Mouse (Mus musculus) 416B (cell line): ENCODE measurements at regions not wholly inside any gene's neighbourhood (a gene's known extent, or its start where the extent isn't known, plus 50 kb on each side); places are given as distances from the start of the nearest gene placed in this dataset.

Experiments used
- DNase-seq: peaks from one replicate; pipeline ENCODE4 v3.0.0; 2011; ENCODE audit warnings: low read depth

GRCm38 (mm10) chr11:32990201-32990600 is 157.0 kb downstream of the Fgf18 start:
- DNase-seq, result no peak

GRCm38 (mm10) chr11:32978899-32979298 is 154.5 kb upstream of the Smim23 start:
- no peak for DNase-seq

- no peak for DNase-seq
Measured at GRCm38 (mm10) chr11:32976572-32976971, 152.2 kb upstream of the Smim23 start.

GRCm38 (mm10) chr11:32973453-32973852 is 149.0 kb upstream of the Smim23 start:
- no peak for DNase-seq

- DNase-seq, result no peak
Measured at GRCm38 (mm10) chr11:32965418-32965817, 141.0 kb upstream of the Smim23 start.

- no peak for DNase-seq
Measured at GRCm38 (mm10) chr11:32963625-32964293, 139.4 kb upstream of the Smim23 start.

- peak; percentile 17 for DNase-seq
Measured at GRCm38 (mm10) chr11:32961600-32961999, 137.2 kb upstream of the Smim23 start.

- no peak for DNase-seq
Measured at GRCm38 (mm10) chr11:32958961-32959360, 134.6 kb upstream of the Smim23 start.

- DNase-seq, result peak; percentile 3
Measured at GRCm38 (mm10) chr11:32956993-32957392, 132.6 kb upstream of the Smim23 start.

GRCm38 (mm10) chr11:32952271-32952670 is 127.9 kb upstream of the Smim23 start:
- DNase-seq, result no peak

GRCm38 (mm10) chr11:32948132-32948531 is 123.7 kb upstream of the Smim23 start:
- no peak for DNase-seq

- DNase-seq, result no peak
Measured at GRCm38 (mm10) chr11:32946481-32947001, 122.1 kb upstream of the Smim23 start.

- no peak for DNase-seq
Measured at GRCm38 (mm10) chr11:32945071-32945470, 120.7 kb upstream of the Smim23 start.

- no peak for DNase-seq
Measured at GRCm38 (mm10) chr11:32941331-32942009, 117.1 kb upstream of the Smim23 start.

GRCm38 (mm10) chr11:32939102-32939501 is 114.7 kb upstream of the Smim23 start:
- no peak for DNase-seq

- DNase-seq, result no peak
Measured at GRCm38 (mm10) chr11:32937167-32937566, 112.8 kb upstream of the Smim23 start.

GRCm38 (mm10) chr11:32931928-32932327 is 107.5 kb upstream of the Smim23 start:
- DNase-seq, result no peak

- DNase-seq, result no peak
Measured at GRCm38 (mm10) chr11:32931018-32931417, 106.6 kb upstream of the Smim23 start.

- no peak for DNase-seq
Measured at GRCm38 (mm10) chr11:32928837-32929236, 104.4 kb upstream of the Smim23 start.

- no peak for DNase-seq
Measured at GRCm38 (mm10) chr11:32925421-32926271, 101.2 kb upstream of the Smim23 start.

GRCm38 (mm10) chr11:32924932-32925331 is 100.5 kb upstream of the Smim23 start:
- no peak for DNase-seq

GRCm38 (mm10) chr11:32913071-32913470 is 88.7 kb upstream of the Smim23 start:
- DNase-seq, result no peak

GRCm38 (mm10) chr11:32911791-32912190 is 87.4 kb upstream of the Smim23 start:
- DNase-seq, result peak; percentile 7
